Comparison of ENCODE assay signal across 8 mouse cellular contexts in the genomic region with DNA sequence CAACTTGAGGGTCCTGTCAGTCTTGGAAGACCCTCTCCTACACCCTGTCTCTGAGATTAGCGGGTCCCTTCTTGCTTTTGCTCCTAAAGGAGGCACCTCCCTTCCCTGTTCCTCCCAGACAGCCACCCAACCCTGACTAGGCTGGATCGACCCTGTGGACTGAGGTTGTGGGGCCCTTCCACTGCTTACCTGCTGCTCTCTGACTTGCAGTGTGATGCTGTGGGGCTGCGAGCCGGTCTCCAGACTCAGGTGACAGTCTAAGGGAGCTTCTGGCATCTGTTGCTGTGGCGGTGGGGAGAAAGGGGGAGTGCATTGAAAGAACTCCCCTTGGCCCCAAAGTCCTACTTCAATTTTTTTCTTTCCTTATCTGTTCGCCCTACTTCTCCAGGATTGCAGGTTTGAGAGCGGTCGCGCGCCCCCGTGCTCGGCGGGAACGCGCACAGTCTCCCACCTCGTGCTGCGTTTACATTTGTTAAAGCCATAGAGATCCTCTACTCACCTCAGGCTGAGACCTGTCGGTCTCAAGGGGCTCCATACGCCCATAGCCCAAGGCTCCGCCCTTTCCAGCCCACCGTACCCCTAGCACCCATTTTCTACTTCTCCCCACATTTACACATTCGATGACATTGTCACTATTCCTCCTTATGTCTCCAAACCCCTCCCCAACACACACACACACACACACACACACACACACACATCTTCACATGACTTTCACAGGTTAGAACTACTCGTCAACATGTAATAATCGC. TPM values are rescaled to one million over a fixed set of nuclear protein-coding genes. Genes with fewer than 3 reads are reported as not detected.
DNase-seq lines count a peak whose midpoint lies in the region; ATAC-seq lines count a peak whose summit lies in the region.

No protein-coding gene starts in this region.

- no peak for ATAC-seq in neural tube, embryonic 11.5 days (ENCODE audit: insufficient read depth, low FRiP score, low TSS enrichment)
- no peak for ATAC-seq in limb, embryonic 13.5 days (ENCODE audit: low FRiP score, low read depth)
- no peak for ATAC-seq in stomach, embryonic 15.5 days (ENCODE audit: insufficient read depth, low FRiP score, low read depth)

- WGBS in neural tube, embryonic 11.5 days, result 1% methylated on average over 24 of the region's 24 CpGs
- WGBS in limb, embryonic 13.5 days, result 2% methylated on average over 24 of the region's 24 CpGs
- WGBS in stomach, embryonic 15.5 days, result 2% methylated on average over 24 of the region's 24 CpGs

- H3K4me2 ChIP-seq in neural tube, embryonic 11.5 days (ENCODE audit: low read depth), result peak overlapping the region; percentile 44
- peak overlapping the region; percentile 64 for H3K4me2 ChIP-seq in limb, embryonic 13.5 days (replicated peaks)
- H3K4me2 ChIP-seq in stomach, embryonic 15.5 days, result peak overlapping the region; percentile 34; the same call in 1 of the 2 replicates

- peak overlapping the region; percentile 41 for H3K9ac ChIP-seq in neural tube, embryonic 11.5 days (ENCODE audit: low read length)
- H3K9ac ChIP-seq in limb, embryonic 13.5 days, result peak overlapping the region; percentile 48; the same call in 1 of the 2 replicates
- no peak overlapping the region for H3K9ac ChIP-seq in stomach, embryonic 15.5 days

- H3K27ac ChIP-seq in neural tube, embryonic 11.5 days (ENCODE audit: low read depth, low read length), result no peak overlapping the region
- H3K27ac ChIP-seq in limb, embryonic 13.5 days, result no peak overlapping the region; the same call in 1 of the 2 replicates
- H3K27ac ChIP-seq in stomach, embryonic 15.5 days, result no peak overlapping the region

- DNase-seq in cerebellum, postnatal 14 days, result peak; percentile 56 to 60
- DNase-seq in cerebellum, adult 9-10 months, result no peak
- no peak for DNase-seq in neural tube, embryonic 11.5 days (ENCODE audit: low spot score)
- DNase-seq in neural tube, embryonic 10.5 days (ENCODE audit: extremely low spot score, low spot score), result no peak
- no peak for DNase-seq in urinary bladder, postnatal 25 days (ENCODE audit: low spot score)
- DNase-seq in thymus, postnatal 14 days, result no peak

- peaks cover 32% of the 10 kb centered on the region for H3K4me1 ChIP-seq in neural tube, embryonic 11.5 days (ENCODE audit: control insufficient read depth, insufficient read depth, low read length)
- H3K4me1 ChIP-seq in limb, embryonic 13.5 days, result peaks cover 76% of the 10 kb centered on the region
- peaks cover 61% of the 10 kb centered on the region for H3K4me1 ChIP-seq in stomach, embryonic 15.5 days

- H3K9me3 ChIP-seq in neural tube, embryonic 11.5 days (ENCODE audit: control insufficient read depth, low read length), result no peaks in the 10 kb centered on the region
- no peaks in the 10 kb centered on the region for H3K9me3 ChIP-seq in limb, embryonic 13.5 days
- no peaks in the 10 kb centered on the region for H3K9me3 ChIP-seq in stomach, embryonic 15.5 days

- H3K36me3 ChIP-seq in neural tube, embryonic 11.5 days (ENCODE audit: control insufficient read depth, insufficient read depth, low read length), result no peaks in the 10 kb centered on the region
- H3K36me3 ChIP-seq in limb, embryonic 13.5 days, result no peaks in the 10 kb centered on the region
- H3K36me3 ChIP-seq in stomach, embryonic 15.5 days, result no peaks in the 10 kb centered on the region

- peak overlapping the region; percentile 27 for H3K4me3 ChIP-seq in neural tube, embryonic 11.5 days (ENCODE audit: low read depth, low read length)
- H3K4me3 ChIP-seq in limb, embryonic 13.5 days, result peak overlapping the region; percentile 36
- H3K4me3 ChIP-seq in stomach, embryonic 15.5 days (replicated peaks), result peak overlapping the region; percentile 17

- H3K27me3 ChIP-seq in neural tube, embryonic 11.5 days (ENCODE audit: control insufficient read depth, insufficient read depth, low read length), result peaks cover 78% of the 10 kb centered on the region
- H3K27me3 ChIP-seq in limb, embryonic 13.5 days, result peaks cover 87% of the 10 kb centered on the region
- H3K27me3 ChIP-seq in stomach, embryonic 15.5 days (replicated peaks), result peaks cover 78% of the 10 kb centered on the region

RNA-seq across cellular contexts. Expression of gene Islr, which starts 2.8 kb away (rescaled TPM):
- 31.2 and 31.5 TPM in 2 replicates for polyA plus RNA-seq in neural tube, embryonic 11.5 days (2014; fragmentation: Nextera tagmentation; extraction: Ambion mirVana)
- polyA plus RNA-seq in limb, embryonic 13.5 days (2015; fragmentation: Nextera tagmentation; extraction: Ambion mirVana), result 207 and 210 TPM in 2 replicates
- 105 and 114 TPM in 2 replicates for polyA plus RNA-seq in stomach, embryonic 15.5 days (2015; fragmentation: Nextera tagmentation; extraction: Ambion mirVana)

RNA-seq across cellular contexts. Expression of gene Islr2, which starts 2.9 kb away (rescaled TPM):
- polyA plus RNA-seq in neural tube, embryonic 11.5 days (2014; fragmentation: Nextera tagmentation; extraction: Ambion mirVana), result 6.3 and 9.3 TPM in 2 replicates
- polyA plus RNA-seq in limb, embryonic 13.5 days (2015; fragmentation: Nextera tagmentation; extraction: Ambion mirVana), result 2.0 and 2.1 TPM in 2 replicates
- 1.5 and 1.7 TPM in 2 replicates for polyA plus RNA-seq in stomach, embryonic 15.5 days (2015; fragmentation: Nextera tagmentation; extraction: Ambion mirVana)

RNA-seq across cellular contexts. Expression of gene Pml, which starts 48.3 kb away (rescaled TPM):
- 7.6 and 10.6 TPM in 2 replicates for polyA plus RNA-seq in neural tube, embryonic 11.5 days (2014; fragmentation: Nextera tagmentation; extraction: Ambion mirVana)
- polyA plus RNA-seq in limb, embryonic 13.5 days (2015; fragmentation: Nextera tagmentation; extraction: Ambion mirVana), result 15.3 and 18.2 TPM in 2 replicates
- 15.5 and 19.6 TPM in 2 replicates for polyA plus RNA-seq in stomach, embryonic 15.5 days (2015; fragmentation: Nextera tagmentation; extraction: Ambion mirVana)

RNA-seq across cellular contexts. Expression of gene Stoml1, which starts 51.7 kb away (rescaled TPM):
- polyA plus RNA-seq in neural tube, embryonic 11.5 days (2014; fragmentation: Nextera tagmentation; extraction: Ambion mirVana), result 29.6 and 35.9 TPM in 2 replicates
- 44.2 and 45.6 TPM in 2 replicates for polyA plus RNA-seq in limb, embryonic 13.5 days (2015; fragmentation: Nextera tagmentation; extraction: Ambion mirVana)
- polyA plus RNA-seq in stomach, embryonic 15.5 days (2015; fragmentation: Nextera tagmentation; extraction: Ambion mirVana), result 24.1 and 30.0 TPM in 2 replicates

Comparison
In these comparisons a context has a peak if more than half of its experiments do, and no peak if none do; other contexts are left out.
1. DNase-seq: peak in cerebellum, postnatal 14 days (2 of 2); none in cerebellum, adult 9-10 months (single experiment), neural tube, embryonic 11.5 days (single experiment), neural tube, embryonic 10.5 days (single experiment), urinary bladder, postnatal 25 days (single experiment) and thymus, postnatal 14 days (single experiment).
2. Peak in every context shown above with its lines, with median percentiles within 50 percentile points of each other: H3K4me2 ChIP-seq and H3K4me3 ChIP-seq.